Mouse (Mus musculus) midbrain, embryonic 12.5 days (tissue): ENCODE results near the gene Lin9. TPM values are rescaled to one million over a fixed set of nuclear protein-coding genes. Genes with fewer than 3 reads are reported as not detected.

Experiments used
- ATAC-seq: fragments of 200-750 bp; cut with Nextera tagmentation; 2 replicates; pipeline ENCODE4 v1.8.0; 2017; ENCODE audit warnings: low read depth, moderate TSS enrichment, moderate library complexity; ENCODE audit not compliant: low FRiP score
- H3K27ac ChIP-seq: fragments of 300-500 bp; sonication (generic); replicated peaks from 2 replicates; pipeline ENCODE4 v1.5.1; 2016; ENCODE audit warnings: mild to moderate bottlenecking
- H3K27me3 ChIP-seq: fragments of 300-500 bp; sonication (generic); 2 replicates; pipeline ENCODE4 v1.6.1; 2016; ENCODE audit warnings: mild to moderate bottlenecking
- H3K36me3 ChIP-seq: fragments of 300-500 bp; sonication (generic); 2 replicates; pipeline ENCODE4 v1.6.1; 2016
- H3K4me1 ChIP-seq: fragments of 300-500 bp; sonication (generic); 2 replicates; pipeline ENCODE4 v1.6.1; 2016
- H3K4me2 ChIP-seq: fragments of 300-500 bp; sonication (generic); replicated peaks from 2 replicates; pipeline ENCODE4 v1.6.1; 2016; ENCODE audit warnings: mild to moderate bottlenecking, moderate library complexity
- H3K4me3 ChIP-seq: fragments of 300-500 bp; sonication (generic); 2 replicates; pipeline ENCODE4 v1.5.1; 2016; ENCODE audit warnings: mild to moderate bottlenecking
- H3K9ac ChIP-seq: fragments of 300-500 bp; sonication (generic); replicated peaks from 2 replicates; pipeline ENCODE4 v1.6.1; 2016; ENCODE audit warnings: mild to moderate bottlenecking, moderate library complexity
- H3K9me3 ChIP-seq: fragments of 300-500 bp; sonication (generic); 2 replicates; pipeline ENCODE4 v1.6.1; 2016; ENCODE audit warnings: mild to moderate bottlenecking
- WGBS: fragments of 180-500 bp; shearing (Covaris S2); methylation state at CpG from one replicate; pipeline ENCODE4 v1.1.7; 2016; 5-methylcytosine and 5-hydroxymethylcytosine counted together
- polyA plus RNA-seq: library from polyadenylated mRNA; unstranded; fragments of >200 nt; fragmentation: Nextera tagmentation; extraction: Ambion mirVana; gene quantifications from 2 replicates; pipeline ENCODE4 v1.2.1, GENCODE M21; 2016

The Lin9 gene
- polyA plus RNA-seq, 1 experiment from 2014 or later: 25.9 TPM

GRCm38 (mm10) chr1:180718756-180719155 lies 77.8 kb downstream of the Lin9 start:
- Histone ChIP-seq H3K27me3 (no peaks in the 10 kb centered on the region), H3K27ac (no peak overlapping the region), H3K9ac (no peak overlapping the region), H3K4me3 (no peak overlapping the region), H3K36me3 (no peaks in the 10 kb centered on the region), H3K4me2 (no peak overlapping the region), H3K9me3 (no peaks in the 10 kb centered on the region), H3K4me1 (no peaks in the 10 kb centered on the region)
- no peak for ATAC-seq
- WGBS: 76% methylated on average over 5 of the region's 5 CpGs

GRCm38 (mm10) chr1:180719483-180719882 lies 78.5 kb downstream of the Lin9 start:
- Histone ChIP-seq H3K36me3 (no peaks in the 10 kb centered on the region), H3K4me1 (no peaks in the 10 kb centered on the region), H3K9ac (no peak overlapping the region), H3K4me3 (no peak overlapping the region), H3K27me3 (no peaks in the 10 kb centered on the region), H3K4me2 (no peak overlapping the region), H3K27ac (no peak overlapping the region), H3K9me3 (no peaks in the 10 kb centered on the region)
- WGBS: 84% methylated on average over 6 of the region's 6 CpGs
- no peak for ATAC-seq

DNA sequence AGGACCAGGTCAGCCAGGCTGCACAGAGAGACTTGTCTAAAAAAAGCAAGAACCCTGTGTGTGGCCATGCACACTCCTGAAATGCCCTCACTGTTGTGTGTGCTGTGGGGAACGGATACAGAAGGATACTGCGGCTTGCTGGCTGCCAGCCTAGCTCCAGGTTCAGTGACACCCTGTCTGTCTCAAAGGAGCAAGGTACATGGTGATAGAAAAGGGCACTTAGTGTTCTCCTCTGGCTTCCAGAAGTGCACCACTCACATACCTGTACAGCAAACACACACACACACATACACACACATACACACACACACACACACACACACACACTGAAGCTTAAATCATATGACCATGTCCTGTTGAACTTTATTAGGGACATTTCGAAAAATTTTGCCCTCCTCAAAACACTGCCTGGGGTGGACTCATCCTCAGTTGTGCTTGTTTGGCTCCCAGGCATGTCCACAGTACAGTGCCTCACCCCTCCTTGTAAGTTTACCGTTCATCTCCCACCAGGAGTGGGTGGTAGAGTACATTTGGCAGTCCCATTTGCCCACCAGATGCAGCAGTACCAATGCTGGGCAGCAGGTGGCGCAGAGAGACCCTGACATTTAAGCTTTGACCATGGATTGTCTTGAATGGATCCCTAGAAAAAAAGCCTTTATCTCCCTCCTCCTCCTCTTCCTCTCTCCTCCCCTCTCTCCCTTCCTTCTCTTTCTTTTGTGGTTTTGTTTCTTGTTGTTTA lies 79.2 kb downstream of the Lin9 start:
- H3K9me3 ChIP-seq: no peaks in the 10 kb centered on the region
- ATAC-seq: peak; percentile 63; the same call in 1 of the 2 replicates
- H3K4me2 ChIP-seq: no peak overlapping the region
- no peak overlapping the region for H3K27ac ChIP-seq
- peaks cover 2% of the 10 kb centered on the region for H3K4me1 ChIP-seq
- no peaks in the 10 kb centered on the region for H3K36me3 ChIP-seq
- no peak overlapping the region for H3K9ac ChIP-seq
- no peak overlapping the region for H3K4me3 ChIP-seq
- H3K27me3 ChIP-seq: no peaks in the 10 kb centered on the region
- WGBS: 48% methylated on average over 5 of the region's 5 CpGs

GRCm38 (mm10) chr1:180722608-180723007 lies 81.7 kb downstream of the Lin9 start:
- Histone ChIP-seq H3K4me1 (peaks cover 17% of the 10 kb centered on the region), H3K4me2 (no peak overlapping the region), H3K9me3 (no peaks in the 10 kb centered on the region), H3K27me3 (no peaks in the 10 kb centered on the region), H3K27ac (no peak overlapping the region), H3K9ac (no peak overlapping the region), H3K4me3 (no peak overlapping the region), H3K36me3 (no peaks in the 10 kb centered on the region)
- WGBS: 65% methylated on average over 1 of the region's 1 CpGs
- ATAC-seq: no peak

DNA sequence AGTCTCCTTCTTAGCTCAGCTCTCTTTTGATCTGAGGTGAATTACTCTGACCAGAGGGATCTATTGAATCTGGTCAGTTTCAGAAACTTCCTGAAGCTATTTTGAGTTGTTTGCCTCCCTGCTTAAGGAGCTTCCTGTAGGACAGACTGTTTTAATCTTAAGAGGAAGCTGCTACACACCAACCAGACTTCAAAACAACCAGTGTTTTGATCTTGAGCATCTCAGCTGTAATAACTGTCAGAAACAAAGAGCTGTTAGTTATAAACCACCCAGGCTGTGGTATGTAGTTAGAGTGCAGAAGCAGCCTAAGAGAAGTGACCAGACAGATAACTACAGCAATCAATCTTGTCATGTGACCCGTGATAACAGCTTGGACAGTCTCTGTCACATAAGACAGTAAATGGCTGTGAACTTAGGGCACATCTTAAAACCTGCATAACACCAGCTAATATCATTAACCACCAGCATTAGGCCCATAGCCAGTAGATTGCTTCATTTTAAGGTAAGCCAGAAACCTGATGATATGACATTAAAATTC lies 82.8 kb downstream of the Lin9 start:
- 83% methylated on average over 1 of the region's 1 CpGs for WGBS
- Histone ChIP-seq H3K4me1 (peaks cover 26% of the 10 kb centered on the region), H3K27ac (no peak overlapping the region), H3K4me2 (no peak overlapping the region), H3K9me3 (no peaks in the 10 kb centered on the region), H3K4me3 (no peak overlapping the region), H3K27me3 (no peaks in the 10 kb centered on the region), H3K9ac (no peak overlapping the region), H3K36me3 (no peaks in the 10 kb centered on the region)
- no peak for ATAC-seq

DNA sequence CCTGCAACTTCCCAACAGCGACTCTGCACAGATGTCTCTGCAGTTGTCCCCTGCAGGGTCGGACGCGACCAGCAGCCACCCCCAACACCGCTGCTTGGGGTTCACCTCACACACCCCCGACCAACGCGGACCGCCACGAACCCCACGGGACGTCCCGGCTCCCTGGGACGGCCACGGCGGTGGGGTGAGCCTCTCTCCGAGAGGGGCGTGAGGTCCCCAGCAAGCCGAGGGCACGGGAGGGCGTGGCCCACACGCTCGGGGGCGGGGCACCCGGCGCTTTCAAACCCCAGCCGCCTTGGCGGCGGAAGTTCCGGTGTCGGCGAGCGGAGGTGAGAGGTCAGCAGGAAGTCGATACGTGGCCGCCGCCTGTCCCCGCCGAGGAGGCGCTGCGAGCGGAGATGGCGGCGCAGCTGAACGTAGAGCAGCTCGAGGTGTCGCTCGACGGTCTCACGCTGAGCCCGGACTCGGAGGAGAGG lies 84.8 kb downstream of the Lin9 start, which contains the start of gene Acbd3:
Acbd3 (plus strand) TSS at position 340 of the 476 bp plus-strand sequence.
- Histone ChIP-seq H3K36me3 (no peaks in the 10 kb centered on the region), H3K4me2 (peak within 1 kb of the TSS; percentile 86), H3K27ac (peak within 1 kb of the TSS; percentile 88), H3K9me3 (no peaks in the 10 kb centered on the region), H3K4me3 (peak within 1 kb of the TSS; percentile 97), H3K27me3 (no peaks in the 10 kb centered on the region), H3K9ac (peak within 1 kb of the TSS; percentile 96), H3K4me1 (peaks cover 30% of the 10 kb centered on the region)
- peak; percentile 96 for ATAC-seq
- under 1% methylated on average over 49 of the region's 52 CpGs for WGBS

GRCm38 (mm10) chr1:180726183-180726582 lies 85.2 kb downstream of the Lin9 start:
- no peak; the same call in 1 of the 2 replicates for ATAC-seq
- WGBS: under 1% methylated on average over 40 of the region's 42 CpGs
- H3K9me3 ChIP-seq: no peaks in the 10 kb centered on the region

DNA sequence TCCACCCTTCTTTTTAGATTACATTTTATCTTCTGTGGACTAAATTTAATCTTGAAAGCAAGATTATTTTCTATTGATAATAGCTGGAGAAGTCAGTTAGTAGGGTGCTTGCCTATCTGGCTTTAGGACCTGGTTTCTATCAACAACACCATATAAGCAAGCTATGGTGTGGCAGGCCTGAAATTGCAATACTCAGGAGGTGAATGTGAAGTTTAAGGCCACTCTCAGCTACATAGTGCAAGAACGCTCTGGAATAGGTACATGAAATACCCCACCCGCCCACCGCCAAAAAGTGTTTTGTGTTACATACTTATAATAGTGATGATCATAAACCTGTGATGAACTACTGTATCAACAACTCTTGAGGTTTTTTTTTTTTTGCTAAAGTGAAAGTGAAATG lies 88.3 kb downstream of the Lin9 start:
- WGBS: 98% methylated on average over 3 of the region's 3 CpGs
- H3K4me3 ChIP-seq: no peak overlapping the region
- H3K4me1 ChIP-seq: peaks cover 30% of the 10 kb centered on the region
- H3K9me3 ChIP-seq: no peaks in the 10 kb centered on the region
- no peaks in the 10 kb centered on the region for H3K27me3 ChIP-seq
- H3K9ac ChIP-seq: no peak overlapping the region
- H3K27ac ChIP-seq: no peak overlapping the region
- no peak overlapping the region for H3K4me2 ChIP-seq
- H3K36me3 ChIP-seq: peaks cover 4% of the 10 kb centered on the region; the same call in 1 of the 2 replicates
- no peak for ATAC-seq

More at GRCm38 (mm10) chr1:180726183-180726582, 85.2 kb downstream of the Lin9 start:
- H3K27me3 ChIP-seq: no peaks in the 10 kb centered on the region
- no peaks in the 10 kb centered on the region for H3K36me3 ChIP-seq
- H3K4me2 ChIP-seq: peak overlapping the region; percentile 86
- peak overlapping the region; percentile 88 for H3K27ac ChIP-seq
- peaks cover 30% of the 10 kb centered on the region for H3K4me1 ChIP-seq
- H3K9ac ChIP-seq: peak overlapping the region; percentile 96
- H3K4me3 ChIP-seq: peak overlapping the region; percentile 97

Other genes with a start within 250 kb of the Lin9 start
- 0.46 and 0.97 TPM in 2 replicates for gene Stum, start 157.6 kb upstream of the Lin9 start, polyA plus RNA-seq
- gene Parp1, start 72.2 kb upstream of the Lin9 start, polyA plus RNA-seq: 219 and 220 TPM in 2 replicates
- 0.08 TPM in 1 of 2 replicates, not detected in the other for gene Mixl1, start 55.9 kb downstream of the Lin9 start, polyA plus RNA-seq
- gene Acbd3, start 84.9 kb downstream of the Lin9 start, polyA plus RNA-seq: 27.4 and 29.3 TPM in 2 replicates
- gene H3f3a, start 172.8 kb downstream of the Lin9 start, polyA plus RNA-seq: 3,369 and 3,552 TPM in 2 replicates
- gene Sde2, start 210.0 kb downstream of the Lin9 start, polyA plus RNA-seq: 36.3 and 36.7 TPM in 2 replicates